Comparison of ENCODE assay signal across 15 mouse cellular contexts in the genomic region with DNA sequence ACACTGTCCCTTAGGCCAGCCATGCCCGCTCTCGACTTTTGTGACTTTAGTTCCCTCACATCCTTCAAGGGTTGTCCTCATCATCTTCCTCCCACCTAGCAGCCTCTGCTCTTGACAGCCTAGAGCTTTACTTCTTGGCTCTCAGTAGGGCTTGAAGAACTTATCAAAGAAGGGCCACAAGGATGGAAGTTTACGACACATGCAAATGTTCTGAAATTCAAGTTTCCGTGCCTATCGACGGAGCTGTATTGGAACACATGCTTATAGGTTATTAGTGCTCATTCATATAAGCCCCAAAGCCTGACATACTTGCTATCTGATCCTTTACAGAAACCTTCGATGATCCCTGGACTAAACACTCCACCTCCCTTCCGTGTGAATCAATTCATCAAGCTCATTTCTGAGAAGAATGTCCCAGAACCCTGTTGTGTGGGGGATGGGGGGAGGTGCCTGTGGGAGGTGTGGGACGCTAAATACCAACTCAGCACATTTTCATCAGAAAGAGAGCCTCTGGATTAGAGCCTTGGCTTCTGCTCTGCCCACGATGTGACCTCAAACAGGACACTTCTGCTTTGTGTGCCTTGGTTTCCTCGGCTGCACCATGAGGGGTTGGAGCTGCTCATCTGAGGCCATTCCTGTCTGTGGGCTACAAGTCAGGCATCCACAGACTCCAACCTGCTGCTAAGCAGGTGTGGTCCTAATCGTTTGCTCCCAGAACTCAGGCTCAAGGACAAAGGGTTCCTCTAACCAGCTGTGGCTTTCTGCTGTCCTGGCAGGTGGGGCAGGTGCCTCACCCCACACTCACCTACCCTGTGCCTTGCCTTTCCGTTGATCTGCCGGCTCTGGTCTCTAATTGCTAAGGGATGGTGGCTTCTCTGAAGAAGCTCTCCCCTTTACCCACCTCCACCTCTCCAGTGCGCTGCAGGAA. TPM values are rescaled to one million over a fixed set of nuclear protein-coding genes. Genes with fewer than 3 reads are reported as not detected.
DNase-seq lines count a peak whose midpoint lies in the region; ATAC-seq and TF ChIP-seq lines count a peak whose summit lies in the region.
"Had no signal": no experiment of that assay in that cellular context is flagged by ENCODE, and none has a peak within 500 bp of the region (broad histone marks: within the 10 kb centered on the region; RNA-seq: fewer than 3 reads in every experiment).

No protein-coding gene starts in this region.

- H3K4me1 ChIP-seq in lung, adult 2 months (ENCODE audit: control insufficient read depth, insufficient read depth, low read length): peaks cover 8% of the 10 kb centered on the region; the same call in 1 of the 2 replicates
- H3K4me1 ChIP-seq in MEL (ENCODE audit: control insufficient read depth in 1 of 2, insufficient read depth in 2 of 2, low read length in 2 of 2): peaks cover 11 to 43% of the 10 kb centered on the region in 2 experiments
- 0 out of 2 replicates have a peak, but pooled peaks cover 18% of the 10 kb centered on the region for H3K4me1 ChIP-seq in intestine, embryonic 15.5 days (replicated peaks)
- peaks cover 85% of the 10 kb centered on the region for H3K4me1 ChIP-seq in megakaryocyte, embryonic 14.5 days
- H3K4me1 ChIP-seq in forebrain, embryonic 10.5 days: peaks cover 12% of the 10 kb centered on the region
- H3K4me1 ChIP-seq: midbrain, embryonic 10.5 days had no signal

- H3K4me2 ChIP-seq in intestine, embryonic 15.5 days (replicated peaks): peak overlapping the region; percentile 24; the same call in 1 of the 2 replicates
- H3K4me2 ChIP-seq: lung, embryonic 14.5 days had no signal

- TF ChIP-seq POLR2A in lung, adult 2 months (IDR thresholded peaks at IDR 0.05; ENCODE audit: borderline replicate concordance, extremely low read depth, low read depth, low read length): no peak
- TF ChIP-seq POLR2A in MEL (IDR thresholded peaks at IDR 0.05; ENCODE audit: control insufficient read depth in 1 of 2, insufficient read depth in 1 of 2, low read depth in 1 of 2, low read length in 2 of 2, poor library complexity in 1 of 2): no peak

- ATAC-seq in intestine, embryonic 15.5 days: peak; percentile 40
- no peak for ATAC-seq in activated CD4-positive, CD25-positive, alpha-beta regulatory T cell, adult 4 months
- ATAC-seq: forebrain, postnatal 0 days had no signal

- peak overlapping the region; percentile 9 for H3K4me3 ChIP-seq in lung, adult 2 months (replicated peaks; ENCODE audit: extremely low read depth, low read depth, low read length)
- no peak overlapping the region for H3K4me3 ChIP-seq in MEL (ENCODE audit: control insufficient read depth in 1 of 2, insufficient read depth in 1 of 2, low read depth in 2 of 2, low read length in 2 of 2)
- no peak overlapping the region for H3K4me3 ChIP-seq in intestine, embryonic 15.5 days (replicated peaks)
- peak overlapping the region; percentile 83 for H3K4me3 ChIP-seq in megakaryocyte, embryonic 14.5 days (replicated peaks)
- H3K4me3 ChIP-seq in forebrain, embryonic 10.5 days: no peak overlapping the region
- H3K4me3 ChIP-seq: hindbrain, embryonic 10.5 days; midbrain, embryonic 10.5 days; myocyte had no signal

- DNase-seq in lung, adult 2 months: no peak
- no peak for DNase-seq in lung, postnatal 10 days
- DNase-seq in MEL (ENCODE audit: low read depth, low spot score): peak; percentile 7
- no peak for DNase-seq in forebrain, embryonic 10.5 days (ENCODE audit: extremely low spot score, low spot score)
- DNase-seq in left cerebral cortex, postnatal 4 days: no peak
- DNase-seq: adrenal gland, adult 2 months; forebrain, postnatal 0 days; kidney, adult 18-20 months had no signal

- peaks cover 4% of the 10 kb centered on the region; the same call in 1 of the 2 replicates for H3K79me2 ChIP-seq in MEL (ENCODE audit: control insufficient read depth, insufficient read depth, low read length, poor library complexity)

- no peaks in the 10 kb centered on the region for H3K9me3 ChIP-seq in MEL (replicated peaks; ENCODE audit: insufficient read depth, low read length)
- no peaks in the 10 kb centered on the region for H3K9me3 ChIP-seq in intestine, embryonic 15.5 days
- H3K9me3 ChIP-seq in megakaryocyte, embryonic 14.5 days: no peaks in the 10 kb centered on the region
- H3K9me3 ChIP-seq in forebrain, embryonic 10.5 days: no peaks in the 10 kb centered on the region
- H3K9me3 ChIP-seq: hindbrain, embryonic 10.5 days; midbrain, embryonic 10.5 days had no signal

- no peak for TF ChIP-seq RAD21 in MEL (IDR thresholded peaks at IDR 0.05; ENCODE audit: low read depth, low read length)

- no peak for TF ChIP-seq CTCF in lung, adult 2 months (IDR thresholded peaks at IDR 0.05; ENCODE audit: insufficient read depth, low read length)
- TF ChIP-seq CTCF in MEL (IDR thresholded peaks at IDR 0.05 in 2 of 3, conservative IDR thresholded peaks at IDR 0.05 in 1 of 3; ENCODE audit: control insufficient read depth in 1 of 3, insufficient read depth in 1 of 3, low read depth in 2 of 3, low read length in 3 of 3, poor library complexity in 1 of 3, severe bottlenecking in 1 of 3): no peak

- peak overlapping the region; percentile 15; the same call in 1 of the 2 replicates for H3K9ac ChIP-seq in MEL (ENCODE audit: control insufficient read depth, low read depth, low read length, poor library complexity, severe bottlenecking)
- H3K9ac ChIP-seq in intestine, embryonic 15.5 days: no peak overlapping the region
- H3K9ac ChIP-seq: forebrain, postnatal 0 days; lung, embryonic 14.5 days had no signal

- 65% methylated on average over 15 of the region's 15 CpGs for WGBS in lung, adult 2 months
- 63% methylated on average over 15 of the region's 15 CpGs for WGBS in intestine, embryonic 15.5 days
- WGBS in forebrain, embryonic 10.5 days: 67% methylated on average over 15 of the region's 15 CpGs

- peaks cover 0 to 21% of the 10 kb centered on the region in 2 experiments; a peak in 2 of 4 replicates for H3K36me3 ChIP-seq in MEL (ENCODE audit: control insufficient read depth in 1 of 2, insufficient read depth in 2 of 2, low read length in 2 of 2)
- no peaks in the 10 kb centered on the region for H3K36me3 ChIP-seq in intestine, embryonic 15.5 days
- no peaks in the 10 kb centered on the region for H3K36me3 ChIP-seq in megakaryocyte, embryonic 14.5 days (replicated peaks; ENCODE audit: low read length)
- no peaks in the 10 kb centered on the region for H3K36me3 ChIP-seq in forebrain, embryonic 10.5 days (replicated peaks)
- H3K36me3 ChIP-seq: hindbrain, embryonic 10.5 days; midbrain, embryonic 10.5 days had no signal

- no peaks in the 10 kb centered on the region for H3K27me3 ChIP-seq in MEL (ENCODE audit: control insufficient read depth in 1 of 2, insufficient read depth in 2 of 2, low read length in 2 of 2)
- no peaks in the 10 kb centered on the region for H3K27me3 ChIP-seq in intestine, embryonic 15.5 days (replicated peaks)
- H3K27me3 ChIP-seq in megakaryocyte, embryonic 14.5 days (replicated peaks): peaks cover 14% of the 10 kb centered on the region
- H3K27me3 ChIP-seq in forebrain, embryonic 10.5 days (ENCODE audit: poor library complexity, severe bottlenecking): no peaks in the 10 kb centered on the region

- peak overlapping the region; percentile 41 for H3K27ac ChIP-seq in MEL (ENCODE audit: control insufficient read depth, low read depth, low read length)
- H3K27ac ChIP-seq in intestine, embryonic 15.5 days: peak overlapping the region; percentile 17; the same call in 1 of the 2 replicates
- no peak overlapping the region for H3K27ac ChIP-seq in forebrain, embryonic 10.5 days
- H3K27ac ChIP-seq: midbrain, embryonic 10.5 days had no signal

- no peak for TF ChIP-seq EP300 in MEL (IDR thresholded peaks at IDR 0.05; ENCODE audit: low read depth in 1 of 2, low read length in 2 of 2)

- intact Hi-C loops in left cerebral cortex, postnatal 4 days (cut with DNase I): no loop called here

TF ChIP-seq in MEL, 35 proteins besides CTCF, POLR2A, EP300 and RAD21:
- no peak for TF ChIP-seq TAL1 (IDR thresholded peaks at IDR 0.05; ENCODE audit: low read length)
- TF ChIP-seq ELF1 (IDR thresholded peaks at IDR 0.05; ENCODE audit: low read depth, low read length): no peak
- no peak for TF ChIP-seq UBTF (IDR thresholded peaks at IDR 0.05; ENCODE audit: borderline replicate concordance, insufficient read depth, low read depth, low read length)
- TF ChIP-seq KAT2A (conservative IDR thresholded peaks at IDR 0.05; ENCODE audit: low read depth, low read length): no peak
- TF ChIP-seq ZKSCAN1 (IDR thresholded peaks at IDR 0.05; ENCODE audit: low read depth, low read length): no peak
- no peak for TF ChIP-seq SMC3 (IDR thresholded peaks at IDR 0.05; ENCODE audit: low read depth, low read length)
- no peak for TF ChIP-seq GABPA (IDR thresholded peaks at IDR 0.05; ENCODE audit: low read depth, low read length)
- TF ChIP-seq MAZ (IDR thresholded peaks at IDR 0.05; ENCODE audit: low read depth, low read length): no peak

RNA-seq across cellular contexts. Expression of gene Elf4, which starts 30.1 kb away (rescaled TPM):
- polyA plus RNA-seq in lung, adult 2 months (2012; rRNA removed): 15.9 and 16.8 TPM in 2 replicates
- total RNA-seq in MEL (2012; rRNA removed): 3.4 and 4.0 TPM in 2 replicates
- polyA plus RNA-seq in MEL (2012; ENCODE audit: insufficient read depth in 1 of 2, insufficient read length in 2 of 2, low read depth in 1 of 2, low replicate concordance in 2 of 2, missing spikeins in 1 of 2): 10 to 100 TPM in 1 of 2 experiments, not detected in 1; 15.3 TPM
- polyA plus RNA-seq in intestine, embryonic 15.5 days (2015; fragmentation: Nextera tagmentation; extraction: Ambion mirVana): 13.0 and 13.9 TPM in 2 replicates
- polyA plus RNA-seq in megakaryocyte, embryonic 14.5 days (2012; ENCODE audit: insufficient read depth, low replicate concordance): 2.6 and 3.5 TPM in 2 replicates
- polyA plus RNA-seq in forebrain, embryonic 10.5 days (2016; fragmentation: Nextera tagmentation; extraction: Ambion mirVana): 2.0 and 2.9 TPM in 2 replicates
- 1 to 10 TPM; 1.1 to 1.5 TPM for total RNA-seq in left cerebral cortex, postnatal 4 days (2021)
- polyA plus RNA-seq in activated CD4-positive, CD25-positive, alpha-beta regulatory T cell, adult 4 months (2017; shearing (Covaris generic)): 10 to 100 TPM; 29.1 to 30.6 TPM

Comparison
In these comparisons a context has a peak if more than half of its experiments do, and no peak if none do; other contexts are left out.
1. H3K4me3 ChIP-seq: peak in lung, adult 2 months (single experiment) and megakaryocyte, embryonic 14.5 days (single experiment); none in MEL (0 of 2), intestine, embryonic 15.5 days (single experiment) and forebrain, embryonic 10.5 days (single experiment).